Mouse (Mus musculus): ENCODE measurements around the gene Carnmt1.
A peak's percentile ranks its signal among the peaks of the same experiment; 100 is the strongest.

The Carnmt1 gene

DNA sequence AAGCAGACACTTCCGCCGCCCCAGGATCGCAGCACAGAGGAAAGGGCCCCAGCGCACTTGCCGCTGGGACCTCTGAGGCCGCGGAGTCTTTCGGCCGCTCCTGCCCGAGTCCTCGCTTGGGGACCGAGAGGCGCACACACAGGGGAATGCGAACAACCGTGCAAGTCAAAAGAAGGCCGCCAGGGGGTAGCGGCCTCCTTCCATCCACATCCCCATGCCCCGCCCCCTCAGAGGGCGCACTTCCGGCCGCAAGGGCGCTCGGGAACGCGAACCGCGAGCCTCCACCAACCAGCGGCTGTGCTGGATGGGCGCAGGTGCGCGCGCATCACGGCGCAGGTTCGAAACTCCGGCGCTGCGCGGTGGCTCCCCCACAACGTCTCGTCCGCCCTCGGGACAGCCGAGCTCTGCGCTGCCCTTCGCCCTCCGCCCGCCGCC lies 42.3 kb downstream of the Carnmt1 start, which contains the start of gene D030056L22Rik:
Gene D030056L22Rik (plus strand): TSS at position 328 of the 435 bp plus-strand sequence.
- peak; percentile 99 for DNase-seq (ENCODE audit: low read depth, low spot score)

DNA sequence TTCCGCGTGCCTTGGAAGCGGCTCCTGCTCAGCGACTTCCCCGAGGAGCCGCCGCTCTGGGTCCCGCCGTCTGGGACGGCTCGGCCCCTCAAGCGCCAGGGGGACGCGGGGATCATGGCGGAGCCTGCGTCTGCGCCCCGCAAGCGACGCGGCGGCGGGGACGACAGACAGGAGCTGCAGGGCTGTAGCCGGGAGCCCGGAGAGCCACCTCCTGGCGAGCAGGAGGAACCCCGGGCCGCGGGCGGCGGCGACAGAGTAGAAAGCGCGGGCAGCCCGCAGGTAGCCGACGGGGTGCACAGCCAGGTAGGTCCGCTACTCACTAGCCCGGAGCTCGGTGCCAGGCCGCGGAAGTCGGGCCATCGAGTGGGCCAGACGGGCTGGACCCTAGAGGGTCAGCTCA lies 42.8 kb downstream of the Carnmt1 start:
- DNase-seq (ENCODE audit: low read depth, low spot score) = peak; percentile 38

DNA sequence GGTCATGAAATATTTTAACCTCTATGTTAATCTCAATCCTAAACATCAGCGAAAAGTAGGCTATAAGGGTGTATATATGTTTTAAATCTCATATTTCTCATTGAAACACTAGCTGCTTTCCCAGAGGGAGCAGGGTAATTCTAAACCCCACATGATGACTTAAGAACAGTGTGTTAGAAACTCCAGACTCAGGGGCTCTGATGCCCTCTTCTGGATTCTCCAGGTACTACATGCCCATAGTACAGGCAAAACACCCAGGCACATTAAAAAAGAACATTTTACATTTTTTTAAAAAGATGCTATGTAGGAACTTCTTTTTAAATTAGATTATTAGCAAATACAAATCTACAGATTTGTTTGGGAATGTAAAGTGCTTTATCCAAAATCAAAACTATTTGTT lies 45.8 kb downstream of the Carnmt1 start:
- peak; percentile 85 for DNase-seq (ENCODE audit: low read depth, low spot score)

DNA sequence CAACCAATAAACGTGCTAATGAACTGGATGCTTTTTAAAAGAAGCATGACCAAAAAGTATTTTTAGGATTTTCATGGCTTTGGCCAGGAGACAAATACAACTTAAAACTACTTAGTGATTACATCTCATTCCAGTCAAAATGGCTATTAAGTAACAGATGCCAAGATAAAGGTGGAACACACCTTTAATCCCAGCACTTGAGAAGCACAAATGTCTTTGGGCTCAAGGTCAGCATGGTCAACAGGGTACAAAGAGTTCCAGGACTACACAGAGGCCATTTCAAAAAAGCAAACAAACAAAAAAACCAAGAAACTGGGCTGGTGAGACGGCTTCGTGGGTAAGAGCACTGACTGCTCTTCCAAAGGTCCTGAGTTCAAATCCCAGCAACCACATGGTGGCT lies 49.8 kb downstream of the Carnmt1 start:
- no peak for DNase-seq (ENCODE audit: low read depth, low spot score)

DNA sequence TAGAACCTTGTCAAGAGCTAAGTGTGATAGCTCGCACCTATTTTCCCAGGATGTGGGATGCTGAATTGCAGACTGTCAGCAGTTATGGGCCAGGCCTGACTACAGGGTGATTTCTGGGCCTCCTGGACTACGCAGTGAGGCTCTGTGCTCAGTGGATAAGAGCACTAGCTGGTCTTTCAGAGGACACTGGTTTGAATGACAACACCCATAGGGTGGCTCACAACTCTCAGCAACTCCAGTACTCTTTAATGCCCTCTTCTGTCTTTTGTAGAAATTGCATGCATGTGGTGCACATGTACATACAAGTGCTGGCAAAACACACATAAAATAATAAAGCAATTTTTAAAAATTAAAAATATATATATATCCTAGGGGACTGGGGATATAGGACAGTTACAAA lies 54.6 kb downstream of the Carnmt1 start:
- DNase-seq (ENCODE audit: low read depth, low spot score) = no peak

DNA sequence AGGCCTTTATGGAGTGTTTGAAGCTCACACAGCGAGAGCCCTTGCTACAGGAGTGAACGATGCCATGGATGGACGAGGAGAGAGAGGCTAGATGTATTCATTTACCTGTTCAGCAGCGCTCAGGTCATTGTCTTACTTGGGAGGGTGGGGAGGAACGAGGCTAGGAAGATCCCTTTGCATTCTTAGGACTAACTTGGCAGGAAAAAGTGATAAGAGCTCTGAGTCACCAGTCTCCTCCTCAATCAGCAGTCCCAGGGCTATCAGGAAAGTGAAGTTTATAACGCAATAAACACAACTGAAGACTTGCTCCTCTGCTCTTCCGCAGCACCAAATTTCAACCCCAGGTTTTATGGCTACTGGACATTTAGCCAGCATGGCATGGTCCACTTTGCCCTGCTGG lies 59.7 kb downstream of the Carnmt1 start:
- DNase-seq (ENCODE audit: low read depth, low spot score) = no peak

DNA sequence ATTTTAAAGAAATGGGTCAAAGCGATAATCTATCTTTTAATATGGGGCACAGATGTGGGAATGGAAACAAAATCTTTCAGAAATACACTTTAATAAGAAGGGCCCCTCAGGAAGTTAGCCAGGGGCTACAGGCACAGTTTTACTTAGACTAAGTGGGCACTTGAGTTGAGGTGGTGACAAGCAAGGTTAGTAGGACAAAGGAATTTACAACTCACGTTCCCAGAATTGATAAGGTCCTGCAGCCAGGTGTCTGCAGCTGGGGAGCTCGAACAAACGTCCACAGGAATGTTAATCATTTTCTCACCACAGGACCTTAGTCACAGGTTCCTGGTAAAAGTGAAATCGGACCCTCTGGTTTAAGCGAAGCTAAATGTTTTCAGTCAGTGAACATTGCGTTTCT lies 60.5 kb downstream of the Carnmt1 start:
- DNase-seq (ENCODE audit: low read depth, low spot score) = no peak

DNA sequence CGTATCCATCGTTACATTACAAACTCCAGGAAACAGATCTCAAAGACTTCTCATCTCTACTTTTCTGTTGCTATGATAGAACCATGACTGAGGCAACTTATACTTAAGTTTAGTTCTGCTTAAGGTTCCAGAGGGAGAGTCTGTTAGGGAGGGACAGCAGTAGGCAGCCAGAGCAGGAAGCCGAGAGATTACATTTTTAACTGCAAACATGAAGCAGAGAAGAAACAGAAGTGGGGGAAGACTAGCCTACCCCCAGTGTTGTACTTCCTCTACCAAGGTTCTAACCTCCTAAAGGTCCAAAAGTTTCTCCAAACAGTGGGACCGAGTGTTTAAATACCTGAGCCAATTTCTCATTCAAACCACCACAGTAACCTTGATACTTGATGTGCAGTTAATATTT lies 65.3 kb downstream of the Carnmt1 start:
- no peak for DNase-seq (ENCODE audit: low read depth, low spot score)

DNA sequence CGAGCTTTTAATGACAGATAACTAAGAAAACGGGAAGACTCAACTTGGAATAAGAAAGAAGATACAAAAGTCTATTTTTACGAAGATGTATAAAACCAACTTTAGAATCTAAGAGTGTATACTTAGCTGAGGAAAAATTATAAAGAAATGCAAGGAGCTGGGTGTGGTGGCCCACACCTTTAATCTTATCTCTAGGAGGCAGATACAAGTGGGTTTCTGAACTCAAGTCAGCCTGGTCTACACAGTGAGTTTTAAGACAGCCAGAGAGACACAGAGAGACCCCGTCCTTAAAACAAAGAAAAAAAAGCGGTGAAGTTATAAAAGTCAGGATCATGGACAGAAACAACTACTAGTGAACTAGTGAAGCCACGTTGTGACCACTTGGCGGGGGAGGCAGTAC lies 68.6 kb downstream of the Carnmt1 start:
- no peak for DNase-seq (ENCODE audit: low read depth, low spot score)

DNA sequence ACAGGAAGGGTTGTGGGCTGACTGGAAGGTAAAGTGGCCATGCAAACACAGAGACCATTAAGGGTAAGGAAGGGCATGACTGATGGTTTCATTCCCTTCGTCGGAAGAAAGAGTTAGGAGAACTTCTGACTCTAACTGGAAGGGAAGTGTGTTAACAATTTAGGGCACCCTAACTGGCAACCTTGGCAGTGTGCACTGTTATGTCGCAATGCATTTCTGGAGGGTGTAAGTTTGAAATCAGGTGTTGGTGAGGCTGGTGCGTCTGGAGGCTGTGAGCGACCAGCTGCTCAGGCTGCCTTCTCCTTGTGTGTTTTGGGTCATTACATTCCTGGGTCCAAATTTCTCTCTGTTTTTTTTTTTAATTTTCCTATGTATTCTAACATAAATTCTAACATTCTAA lies 73.4 kb downstream of the Carnmt1 start:
- no peak for DNase-seq (ENCODE audit: low read depth, low spot score)

DNA sequence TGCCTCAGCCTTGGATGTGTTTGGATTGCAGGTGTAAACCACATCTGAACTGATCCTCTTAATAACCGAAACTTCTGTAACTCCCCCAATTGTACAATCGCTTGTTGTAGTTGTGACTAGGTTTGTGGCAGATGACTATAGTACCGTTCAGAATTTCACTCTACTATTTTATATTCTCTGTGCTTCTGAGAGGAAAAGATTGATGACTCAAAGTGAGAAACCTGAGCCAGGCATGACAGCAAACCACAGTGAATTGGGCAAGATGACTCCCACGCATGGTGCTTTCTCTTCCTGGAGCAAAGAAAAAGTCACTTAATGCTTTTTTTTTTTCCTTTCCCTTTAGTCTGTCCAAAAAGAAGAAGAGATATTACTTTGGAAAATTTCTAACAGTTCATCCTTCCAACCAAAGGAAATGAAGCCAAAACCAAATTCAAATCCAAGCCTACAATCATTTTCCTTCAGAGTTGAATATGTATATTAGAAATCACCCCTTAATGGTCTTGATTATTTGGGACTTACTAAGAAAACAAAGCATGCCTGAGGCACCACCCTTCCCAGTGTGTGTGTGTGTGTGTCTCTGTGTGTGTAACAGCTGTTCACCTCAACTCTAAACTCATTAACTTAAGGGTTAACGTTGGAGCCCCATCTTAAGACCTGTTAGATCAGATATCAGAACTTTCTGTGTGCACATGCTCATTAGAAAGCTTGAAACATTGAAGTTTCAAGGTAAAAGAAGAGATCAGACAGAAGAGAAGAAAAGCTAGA lies 76.2 kb downstream of the Carnmt1 start:
- DNase-seq (ENCODE audit: low read depth, low spot score) = no peak

DNA sequence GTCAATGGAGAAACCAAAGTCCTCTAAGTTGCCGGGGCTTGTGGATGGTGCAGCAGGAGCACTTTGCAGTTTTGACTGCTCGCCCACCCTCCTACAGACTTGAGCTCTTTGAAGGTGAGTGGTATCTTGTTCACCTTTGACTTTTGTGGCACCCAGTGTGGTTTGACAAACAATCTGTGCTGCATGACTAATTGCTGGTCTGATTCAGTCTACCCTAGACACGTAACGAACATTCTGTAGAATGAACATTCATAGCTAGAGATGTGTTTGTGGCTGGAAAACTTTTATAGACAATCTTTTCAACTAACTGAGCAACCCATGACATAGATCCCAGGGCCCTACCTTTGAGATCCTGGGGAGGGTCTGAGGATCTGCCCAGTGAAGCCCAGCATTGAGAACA lies 76.8 kb downstream of the Carnmt1 start:
- DNase-seq (ENCODE audit: low read depth, low spot score) = no peak

DNA sequence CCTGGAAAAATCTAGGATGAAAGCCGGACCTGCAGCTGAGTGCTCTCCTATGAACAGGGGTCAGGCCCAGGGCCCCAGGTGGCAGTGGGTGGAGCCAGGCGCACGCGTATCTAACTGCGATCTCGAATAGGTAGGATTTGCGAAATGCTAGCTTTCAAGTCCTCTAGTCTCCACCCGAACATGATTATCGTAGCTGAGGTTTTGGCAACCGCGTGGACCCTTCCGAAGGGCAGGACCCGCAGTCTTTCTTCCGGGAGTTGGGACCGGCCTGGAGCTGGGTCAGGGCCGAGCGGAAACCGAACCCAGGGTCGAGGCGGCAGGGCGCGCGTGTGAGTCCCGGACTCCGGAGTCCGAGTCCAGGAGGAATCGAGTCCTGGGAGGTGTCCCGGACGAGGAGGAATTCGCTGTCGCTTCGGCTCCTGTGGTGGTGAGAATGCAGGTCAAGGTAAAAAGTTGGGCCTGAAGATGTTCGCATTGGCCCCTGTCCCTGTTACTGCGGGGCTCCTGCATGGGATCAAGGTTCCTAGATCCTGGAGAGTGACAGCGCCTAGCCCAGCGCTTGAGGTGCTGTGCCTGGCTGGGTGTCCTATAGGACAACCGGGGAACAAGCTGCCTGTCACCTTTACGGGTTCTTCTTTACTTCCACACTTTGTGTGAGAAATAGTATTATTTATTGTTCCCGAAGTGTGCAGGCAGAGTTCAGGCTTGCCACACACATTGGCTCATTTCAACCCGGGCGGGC lies 79.2 kb downstream of the Carnmt1 start, which contains the start of gene Trpm6:
Gene Trpm6 (plus strand): TSS at position 386 of the 742 bp plus-strand sequence.
- DNase-seq (ENCODE audit: low read depth, low spot score) = no peak
